Mouse (Mus musculus) brain, embryonic 14.5 days (tissue): ENCODE results near the gene Schip1.

Experiments
- CTCF ChIP-seq: fragments of 200-500 bp; IDR thresholded peaks from 2 replicates; pipeline ENCODE4 v1.5.1; 2012; ENCODE audit warnings: inconsistent platforms, mild to moderate bottlenecking, moderate library complexity, borderline replicate concordance; ENCODE audit not compliant: insufficient read depth, insufficient read length; ENCODE audit errors: extremely low read depth
- POLR2A ChIP-seq: fragments of 200-500 bp; IDR thresholded peaks from 2 replicates; pipeline ENCODE4 v1.6.1; 2012; ENCODE audit warnings: mild to moderate bottlenecking, inconsistent platforms, borderline replicate concordance; ENCODE audit not compliant: poor library complexity, insufficient read depth, insufficient read length, severe bottlenecking; ENCODE audit errors: extremely low read depth

DNA sequence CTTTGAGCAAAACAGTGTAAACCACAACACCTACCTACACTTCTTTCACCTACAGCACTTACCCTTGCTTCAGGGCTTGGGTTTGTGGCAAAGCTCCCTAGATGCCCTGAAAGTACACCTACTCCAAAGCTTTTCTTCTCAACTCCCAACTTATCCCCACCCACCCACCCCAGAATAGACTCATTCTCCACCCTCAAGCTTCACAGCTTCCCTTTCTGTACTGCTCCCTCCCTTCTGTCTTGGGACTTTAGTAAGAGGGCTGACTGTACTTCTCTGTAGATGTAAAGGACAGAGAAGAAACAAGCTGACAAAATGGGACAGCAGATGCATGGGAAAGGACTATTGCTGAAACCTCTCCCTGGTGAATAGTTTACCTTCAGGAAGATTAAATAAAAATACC lies 303.4 kb downstream of the Schip1 start:
- TF ChIP-seq POLR2A (no peak), CTCF (no peak)
